Mouse (Mus musculus) kidney, embryonic 16.5 days (tissue): ENCODE measurements around the gene Fgf15. TPM values are rescaled to one million over a fixed set of nuclear protein-coding genes. Genes with fewer than 3 reads are reported as not detected.
A peak's percentile ranks its signal among the peaks of the same experiment; 100 is the strongest.

Experiments used
- ATAC-seq: fragments of 200-750 bp; cut with Nextera tagmentation; 2 replicates; pipeline ENCODE4 v1.8.0; 2017; ENCODE audit warnings: moderate TSS enrichment; ENCODE audit not compliant: low FRiP score, low TSS enrichment
- H3K27ac ChIP-seq: fragments of 300-500 bp; sonication (generic); 2 replicates; pipeline ENCODE4 v1.5.1; 2014; ENCODE audit warnings: low read length
- H3K27me3 ChIP-seq: fragments of 300-500 bp; sonication (generic); 2 replicates; pipeline ENCODE4 v1.6.1; 2014; ENCODE audit warnings: low read length, control low read depth, mixed read lengths; ENCODE audit not compliant: insufficient read depth
- H3K36me3 ChIP-seq: fragments of 300-500 bp; sonication (generic); 2 replicates; pipeline ENCODE4 v1.6.1; 2014; ENCODE audit warnings: low read length, control low read depth, mixed read lengths; ENCODE audit not compliant: insufficient read depth
- H3K4me1 ChIP-seq: fragments of 300-500 bp; sonication (generic); 2 replicates; pipeline ENCODE4 v1.6.1; 2014; ENCODE audit warnings: low read length, control low read depth, mixed read lengths; ENCODE audit not compliant: insufficient read depth
- H3K4me2 ChIP-seq: fragments of 300-500 bp; sonication (generic); replicated peaks from 2 replicates; pipeline ENCODE4 v1.6.1; 2014; ENCODE audit warnings: low read depth, low read length
- H3K4me3 ChIP-seq: fragments of 300-500 bp; sonication (generic); 2 replicates; pipeline ENCODE4 v1.5.1; 2014; ENCODE audit warnings: mild to moderate bottlenecking, low read length
- H3K9ac ChIP-seq: fragments of 300-500 bp; sonication (generic); replicated peaks from 2 replicates; pipeline ENCODE4 v1.6.1; 2014; ENCODE audit warnings: low read length
- H3K9me3 ChIP-seq: fragments of 300-500 bp; sonication (generic); 2 replicates; pipeline ENCODE4 v1.6.1; 2016; ENCODE audit warnings: low read length, control low read depth
- WGBS: fragments of 180-500 bp; shearing (Covaris S2); extraction: QIAGEN DNeasy Blood & Tissue Kit; methylation state at CpG from one replicate; pipeline ENCODE4 v1.1.7; 2014; 5-methylcytosine and 5-hydroxymethylcytosine counted together
- polyA plus RNA-seq: library from polyadenylated mRNA; unstranded; fragments of >200 nt; fragmentation: Nextera tagmentation; extraction: Ambion mirVana; gene quantifications from 2 replicates; pipeline ENCODE4 v1.2.1, GENCODE M21; 2015

Gene Fgf15
- polyA plus RNA-seq = 2.9 and 3.1 TPM in 2 replicates

GRCm38 (mm10) chr7:144896294-144897218, at the start of gene Fgf15:
Gene Fgf15 (plus strand): TSS chr7:144896531.
- Histone ChIP-seq H3K4me3 (peak within 1 kb of the TSS; percentile 47), H3K27me3 (peaks cover 55% of the 10 kb centered on the region), H3K36me3 (no peaks in the 10 kb centered on the region), H3K4me1 (peaks cover 17% of the 10 kb centered on the region), H3K9me3 (no peaks in the 10 kb centered on the region), H3K9ac (peak within 1 kb of the TSS; percentile 36; the same call in 1 of the 2 replicates), H3K27ac (no peak within 1 kb of the TSS), H3K4me2 (peak within 1 kb of the TSS; percentile 70)
- peak; percentile 55 for ATAC-seq
- under 1% methylated on average over 65 of the region's 65 CpGs for WGBS

GRCm38 (mm10) chr7:144847067-144847466, 49.3 kb upstream of the Fgf15 start, which contains the start of gene Fgf4:
Gene Fgf4 (plus strand): TSS chr7:144847367.
- Histone ChIP-seq H3K4me1 (no peaks in the 10 kb centered on the region), H3K36me3 (no peaks in the 10 kb centered on the region), H3K4me3 (no peak within 1 kb of the TSS), H3K27ac (no peak within 1 kb of the TSS), H3K4me2 (no peak within 1 kb of the TSS), H3K9me3 (no peaks in the 10 kb centered on the region), H3K27me3 (no peaks in the 10 kb centered on the region; the same call in 1 of the 2 replicates), H3K9ac (no peak within 1 kb of the TSS)
- ATAC-seq = no peak

- no peaks in the 10 kb centered on the region; the same call in 1 of the 2 replicates for H3K27me3 ChIP-seq
- no peak overlapping the region for H3K4me3 ChIP-seq
- H3K4me2 ChIP-seq = no peak overlapping the region
- H3K9me3 ChIP-seq = no peaks in the 10 kb centered on the region
- H3K36me3 ChIP-seq = no peaks in the 10 kb centered on the region
- ATAC-seq = no peak
- H3K9ac ChIP-seq = no peak overlapping the region
- WGBS = 48% methylated on average over 3 of the region's 3 CpGs
- H3K27ac ChIP-seq = no peak overlapping the region
- no peaks in the 10 kb centered on the region for H3K4me1 ChIP-seq
Observed at GRCm38 (mm10) chr7:144851321-144851720, 45.0 kb upstream of the Fgf15 start.

- Histone ChIP-seq H3K27me3 (peaks cover 12% of the 10 kb centered on the region), H3K27ac (no peak overlapping the region), H3K4me3 (no peak overlapping the region), H3K36me3 (no peaks in the 10 kb centered on the region), H3K4me2 (no peak overlapping the region), H3K9ac (no peak overlapping the region), H3K4me1 (no peaks in the 10 kb centered on the region), H3K9me3 (no peaks in the 10 kb centered on the region)
- 22% methylated on average over 3 of the region's 3 CpGs for WGBS
- no peak for ATAC-seq
Observed at GRCm38 (mm10) chr7:144854966-144855365, 41.4 kb upstream of the Fgf15 start.

GRCm38 (mm10) chr7:144857158-144857557, 39.2 kb upstream of the Fgf15 start:
- no peak overlapping the region for H3K27ac ChIP-seq
- no peak for ATAC-seq
- H3K27me3 ChIP-seq = peaks cover 34% of the 10 kb centered on the region
- WGBS = 90% methylated on average over 7 of the region's 7 CpGs
- H3K4me3 ChIP-seq = no peak overlapping the region
- H3K36me3 ChIP-seq = no peaks in the 10 kb centered on the region
- peaks cover 12% of the 10 kb centered on the region for H3K4me1 ChIP-seq
- H3K9ac ChIP-seq = no peak overlapping the region
- no peaks in the 10 kb centered on the region for H3K9me3 ChIP-seq
- H3K4me2 ChIP-seq = no peak overlapping the region

GRCm38 (mm10) chr7:144857826-144858342, 38.4 kb upstream of the Fgf15 start:
- H3K27ac ChIP-seq = no peak overlapping the region
- H3K4me1 ChIP-seq = peaks cover 16% of the 10 kb centered on the region
- ATAC-seq = no peak
- H3K4me3 ChIP-seq = no peak overlapping the region
- no peaks in the 10 kb centered on the region for H3K9me3 ChIP-seq
- WGBS = 88% methylated on average over 3 of the region's 3 CpGs
- H3K27me3 ChIP-seq = peaks cover 42% of the 10 kb centered on the region
- H3K4me2 ChIP-seq = no peak overlapping the region
- no peak overlapping the region for H3K9ac ChIP-seq
- H3K36me3 ChIP-seq = no peaks in the 10 kb centered on the region

GRCm38 (mm10) chr7:144858702-144859101, 37.6 kb upstream of the Fgf15 start:
- H3K4me2 ChIP-seq = no peak overlapping the region
- no peaks in the 10 kb centered on the region for H3K9me3 ChIP-seq
- ATAC-seq = no peak
- H3K27ac ChIP-seq = no peak overlapping the region
- no peak overlapping the region for H3K4me3 ChIP-seq
- H3K4me1 ChIP-seq = peaks cover 16% of the 10 kb centered on the region
- WGBS = 97% methylated on average over 1 of the region's 1 CpGs
- H3K36me3 ChIP-seq = no peaks in the 10 kb centered on the region
- peaks cover 50% of the 10 kb centered on the region for H3K27me3 ChIP-seq
- no peak overlapping the region for H3K9ac ChIP-seq

GRCm38 (mm10) chr7:144861056-144861768, 35.1 kb upstream of the Fgf15 start:
- ATAC-seq = peak; percentile 39; the same call in 1 of the 2 replicates
- Histone ChIP-seq H3K9me3 (no peaks in the 10 kb centered on the region), H3K27ac (no peak overlapping the region), H3K4me3 (peak overlapping the region; percentile 30), H3K27me3 (peaks cover 72% of the 10 kb centered on the region), H3K9ac (0 out of 2 replicates have a peak overlapping the region, but pooled peaks have one; percentile 4), H3K4me2 (peak overlapping the region; percentile 38), H3K4me1 (peaks cover 16% of the 10 kb centered on the region), H3K36me3 (no peaks in the 10 kb centered on the region)
- 1% methylated on average over 68 of the region's 72 CpGs for WGBS

GRCm38 (mm10) chr7:144861769-144862070, 34.6 kb upstream of the Fgf15 start:
- ATAC-seq = no peak
- Histone ChIP-seq H3K27ac (no peak overlapping the region), H3K36me3 (no peaks in the 10 kb centered on the region), H3K4me1 (peaks cover 16% of the 10 kb centered on the region), H3K4me3 (peak overlapping the region; percentile 30), H3K9me3 (no peaks in the 10 kb centered on the region), H3K9ac (no peak overlapping the region), H3K4me2 (peak overlapping the region; percentile 38), H3K27me3 (peaks cover 76% of the 10 kb centered on the region)
- under 1% methylated on average over 27 of the region's 28 CpGs for WGBS
